Mouse (Mus musculus) heart, adult 2 months (tissue): ENCODE data around the gene Rasl12.

ENCODE experiments used
- CTCF ChIP-seq: fragments of 200-600 bp; IDR thresholded peaks from 2 replicates; pipeline ENCODE4 v1.8.1; 2022; ENCODE audit warnings: antibody characterized with exemption, mild to moderate bottlenecking, moderate library complexity
- EP300 ChIP-seq: fragments of 200-500 bp; IDR thresholded peaks from 2 replicates; pipeline ENCODE4 v1.6.1; 2011; ENCODE audit warnings: low read depth, low read length, control low read depth; ENCODE audit not compliant: insufficient read depth

DNA sequence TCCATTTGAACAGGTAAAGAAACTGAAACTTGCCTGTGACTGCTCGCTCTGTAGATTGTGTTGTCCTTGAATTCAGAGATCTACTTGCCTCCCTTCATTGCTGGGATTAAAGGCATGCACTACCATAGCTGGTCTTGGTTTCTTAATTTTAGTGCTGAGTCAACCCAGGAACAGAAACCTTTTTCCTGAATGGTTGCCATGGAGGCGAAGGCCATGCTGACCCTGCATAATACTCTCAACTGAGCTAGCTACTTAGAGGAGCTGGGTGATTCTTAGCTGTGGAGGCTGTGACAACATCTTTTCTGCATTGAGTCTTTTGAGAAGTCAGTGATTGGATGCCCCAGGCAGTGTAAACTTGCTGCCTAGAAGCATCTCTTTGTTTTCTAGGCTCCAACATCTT is 41.3 kb upstream of the Rasl12 start:
- TF ChIP-seq CTCF: no peak
- TF ChIP-seq EP300: no peak
